Mouse (Mus musculus): ENCODE measurements around the gene Cuedc2.

Cuedc2 gene

DNA sequence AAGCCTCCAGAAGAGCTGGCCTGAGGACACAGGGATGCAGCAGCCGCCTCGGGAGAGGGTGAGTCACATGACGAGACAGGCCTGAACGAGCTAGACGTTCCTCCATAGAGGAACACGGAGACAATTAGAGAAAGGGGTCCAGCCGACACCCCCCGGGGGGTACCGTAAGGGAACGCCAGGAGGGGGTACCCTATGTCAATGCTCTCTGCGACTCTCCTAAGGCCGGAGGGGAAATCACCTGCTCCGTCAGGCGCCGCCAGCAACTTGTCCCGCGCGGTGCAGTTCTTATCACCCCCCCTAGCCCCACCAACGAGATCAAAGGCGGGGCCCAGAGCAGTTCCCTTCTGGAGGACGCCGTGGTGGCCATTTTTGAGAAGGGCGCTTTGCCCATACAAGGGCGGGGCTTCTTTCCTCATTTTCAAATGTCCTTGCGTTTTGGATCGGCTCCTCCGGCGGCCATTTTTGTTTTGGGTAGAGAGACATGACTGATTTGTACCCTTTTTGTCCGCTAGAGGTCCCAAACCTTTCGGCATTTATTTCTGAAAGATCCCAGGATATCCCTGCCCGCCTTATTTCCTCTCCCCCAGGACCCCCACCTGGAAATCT lies at the start of gene Cuedc2:
Gene Cuedc2, minus strand, starts transcription at position 372 of the 606 bp plus-strand sequence.
- peak; percentile 96 for DNase-seq

DNA sequence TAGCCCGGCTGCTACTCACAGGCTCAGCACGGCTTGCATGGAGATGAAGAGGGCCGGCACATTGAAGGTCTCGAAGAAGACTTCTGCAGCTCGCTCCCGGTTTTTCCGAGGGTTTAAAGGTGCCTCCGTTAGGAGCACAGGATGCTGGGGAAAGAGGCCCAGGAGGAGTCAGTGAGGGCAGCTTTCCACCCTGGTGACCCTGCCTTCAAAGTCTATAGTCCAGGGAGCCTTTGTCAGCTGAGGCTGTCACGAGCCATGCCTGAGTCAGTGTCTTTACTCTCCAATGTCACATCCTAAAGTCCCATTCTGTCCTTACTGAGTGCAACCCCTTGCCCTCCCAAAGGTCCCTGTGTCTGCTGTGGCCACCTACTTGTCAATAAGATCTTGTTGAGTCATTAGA lies 43.8 kb upstream of the Cuedc2 start:
- no peak for DNase-seq

DNA sequence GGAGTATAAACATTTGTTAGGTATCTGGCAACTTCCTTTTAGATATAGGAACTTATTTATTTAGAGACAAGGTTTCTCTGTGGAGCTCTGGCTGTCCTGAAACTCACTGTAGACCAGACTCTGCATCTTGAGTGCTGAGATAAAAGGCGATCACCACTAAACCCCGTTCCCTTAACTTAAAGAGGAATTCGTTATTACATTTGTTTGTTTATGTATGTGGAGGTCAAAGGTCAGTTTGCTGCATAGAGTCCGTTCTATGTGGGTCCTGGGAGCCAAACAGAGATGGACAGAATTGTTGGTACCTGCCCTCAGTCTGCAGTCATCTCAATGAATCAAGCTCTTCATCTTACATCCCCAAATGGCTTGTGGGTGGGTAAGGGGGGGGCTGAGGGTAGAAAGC lies 37.4 kb upstream of the Cuedc2 start:
- DNase-seq = no peak

DNA sequence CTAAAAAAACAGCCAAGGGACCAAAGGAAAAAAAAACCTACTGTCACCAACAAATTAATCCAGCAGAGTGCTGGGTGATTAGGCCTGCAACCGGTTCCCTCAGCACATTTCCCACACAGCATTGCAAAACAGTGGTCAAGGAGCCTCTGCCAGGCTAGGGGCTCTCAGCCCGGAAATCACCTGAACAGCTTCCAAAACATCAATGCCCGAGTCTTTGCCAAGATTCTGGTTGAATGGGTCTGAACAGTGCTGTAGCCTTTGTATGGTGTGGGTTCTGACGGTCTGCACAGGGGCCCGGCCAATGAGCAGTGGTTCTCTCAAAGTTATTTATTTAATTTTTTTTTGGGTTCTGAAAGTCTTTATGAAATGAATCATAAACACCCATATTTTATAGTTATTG lies 37.0 kb upstream of the Cuedc2 start:
- DNase-seq = no peak

DNA sequence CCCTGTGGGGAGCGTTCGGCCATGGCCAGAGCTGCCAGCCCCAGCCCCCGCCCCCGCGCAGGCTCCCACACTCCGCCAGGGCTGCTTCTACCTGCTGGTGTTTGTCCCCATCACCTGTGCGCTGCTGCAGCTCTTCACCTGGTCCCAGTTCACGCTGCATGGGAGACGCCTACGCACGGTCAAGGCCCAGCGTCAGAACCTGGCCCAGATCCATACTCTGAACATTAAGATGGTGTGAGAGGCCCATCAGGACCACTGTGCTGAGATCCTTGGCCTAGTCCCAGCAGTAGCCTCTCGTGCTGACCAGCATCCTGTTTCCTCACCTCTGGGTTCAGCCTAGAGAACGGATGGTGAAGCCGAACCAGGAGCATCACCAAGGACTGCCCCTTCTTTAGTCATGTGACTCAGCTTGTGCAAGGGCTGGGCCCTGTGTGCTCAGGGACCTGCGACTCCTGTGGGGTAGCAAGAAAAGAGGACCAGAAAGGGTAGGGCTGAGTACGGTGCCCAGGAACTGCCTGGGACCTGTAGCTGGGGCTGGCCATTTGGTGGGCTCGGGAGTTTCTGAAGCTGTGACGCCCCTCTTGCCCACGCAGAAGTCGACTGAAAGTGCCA lies 36.1 kb upstream of the Cuedc2 start:
- DNase-seq = no peak

DNA sequence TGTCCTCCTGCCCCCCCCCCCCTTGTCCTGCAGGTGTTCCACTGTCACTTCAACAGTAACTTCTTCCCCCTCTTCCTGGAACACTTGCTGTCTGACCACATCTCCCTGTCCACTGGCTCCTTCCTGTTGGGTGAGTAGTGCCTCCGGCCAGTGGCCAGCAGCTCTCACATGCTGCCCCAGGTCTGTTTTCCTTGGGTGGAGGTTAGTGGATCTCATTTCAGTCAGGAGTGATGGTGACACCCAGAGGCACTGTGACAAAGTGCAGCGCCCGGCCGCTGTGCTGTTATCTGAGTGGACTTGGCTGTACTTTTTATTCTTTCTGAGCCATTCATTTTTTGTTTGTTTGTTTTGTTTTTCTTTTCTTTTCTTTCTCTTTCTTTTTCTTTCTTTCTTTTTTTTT lies 30.7 kb upstream of the Cuedc2 start:
- peak; percentile 34 for DNase-seq

DNA sequence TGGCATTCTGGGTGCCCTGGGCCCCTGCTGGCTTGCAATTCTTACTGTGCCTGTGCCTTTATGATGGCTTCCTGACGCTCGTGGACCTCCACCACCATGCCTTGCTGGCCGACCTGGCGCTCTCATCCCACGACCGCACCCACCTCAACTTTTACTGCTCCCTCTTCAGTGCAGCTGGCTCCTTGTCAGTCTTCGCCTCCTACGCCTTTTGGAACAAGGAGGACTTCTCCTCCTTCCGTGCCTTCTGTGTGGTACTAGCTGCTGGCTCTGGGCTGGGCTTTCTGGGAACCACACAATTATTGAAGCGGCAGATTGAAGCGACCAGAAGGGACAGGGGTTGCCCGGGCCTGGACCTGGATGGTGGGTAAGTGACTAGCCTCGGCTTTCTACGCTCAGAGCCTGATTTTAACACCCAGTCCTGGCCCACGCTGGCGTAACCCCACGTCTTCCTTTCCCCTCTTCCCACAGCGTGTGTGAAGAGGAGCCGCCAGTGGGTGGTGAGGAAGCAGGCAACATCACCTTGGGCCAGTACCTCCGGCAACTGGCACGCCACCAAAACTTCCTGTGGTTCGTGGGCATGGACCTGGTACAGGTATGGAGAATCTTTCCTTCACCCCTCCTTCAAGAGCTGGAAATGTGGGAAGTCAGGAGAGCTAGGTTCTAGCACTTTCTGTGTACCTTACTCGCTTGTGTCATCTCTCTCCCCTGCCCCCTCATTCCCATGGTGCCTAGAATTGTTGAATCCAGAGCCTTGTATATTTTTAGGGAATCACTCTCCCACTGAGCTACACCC lies 29.5 kb upstream of the Cuedc2 start:
- no peak for DNase-seq

DNA sequence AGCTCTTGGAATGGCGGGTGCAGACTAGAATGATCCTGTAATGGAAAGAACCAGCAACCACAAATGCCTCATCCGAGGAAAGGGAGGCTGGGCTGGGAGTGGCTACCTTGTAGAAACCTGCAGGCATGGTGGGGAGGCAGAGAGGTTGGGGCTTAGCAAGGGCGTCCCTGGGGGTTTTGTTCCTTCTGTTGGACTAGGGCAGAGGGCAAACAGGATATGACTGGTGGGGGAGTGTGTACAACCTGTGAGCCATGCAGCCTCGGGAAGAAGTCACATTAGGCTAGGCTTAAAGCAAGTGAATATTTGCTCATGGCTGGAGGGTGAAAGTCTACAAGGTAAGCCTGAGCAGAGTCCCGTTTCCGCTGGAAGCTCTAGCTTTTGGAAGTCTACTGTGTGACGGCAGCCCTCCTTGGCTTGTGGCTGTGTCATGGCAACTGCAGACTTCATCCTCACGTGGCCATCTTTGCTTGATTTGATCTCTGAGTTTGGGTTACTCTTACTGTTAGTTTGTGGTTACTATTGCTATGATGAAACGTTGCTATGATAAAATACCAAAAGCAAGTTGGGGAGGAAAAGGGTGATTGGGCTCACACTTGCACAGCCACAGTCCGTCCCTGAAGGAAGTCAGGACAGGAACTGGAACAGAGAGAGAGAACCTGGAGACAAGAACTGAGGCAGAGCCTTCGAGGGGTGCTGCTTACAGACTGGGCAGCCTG lies 24.9 kb upstream of the Cuedc2 start:
- DNase-seq = no peak

DNA sequence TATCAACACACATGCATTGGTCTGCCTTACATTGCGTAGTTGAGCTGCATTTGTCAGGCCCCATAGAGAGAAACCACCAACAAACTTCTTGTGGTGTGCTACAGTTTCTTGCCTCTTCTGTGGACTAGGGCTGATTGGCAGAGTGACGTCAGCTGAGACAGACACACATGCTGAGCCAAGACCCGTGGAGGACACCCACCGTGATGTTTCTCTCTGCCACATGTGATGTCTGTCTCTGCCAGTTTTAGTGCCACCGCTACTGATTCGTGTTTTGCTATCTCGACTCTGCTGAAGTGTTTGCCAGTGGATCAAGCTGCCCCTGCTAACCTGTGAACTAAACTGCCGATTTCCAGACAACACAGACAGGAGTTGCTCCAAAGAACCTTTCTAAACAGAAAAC lies 23.6 kb upstream of the Cuedc2 start:
- DNase-seq = no peak

DNA sequence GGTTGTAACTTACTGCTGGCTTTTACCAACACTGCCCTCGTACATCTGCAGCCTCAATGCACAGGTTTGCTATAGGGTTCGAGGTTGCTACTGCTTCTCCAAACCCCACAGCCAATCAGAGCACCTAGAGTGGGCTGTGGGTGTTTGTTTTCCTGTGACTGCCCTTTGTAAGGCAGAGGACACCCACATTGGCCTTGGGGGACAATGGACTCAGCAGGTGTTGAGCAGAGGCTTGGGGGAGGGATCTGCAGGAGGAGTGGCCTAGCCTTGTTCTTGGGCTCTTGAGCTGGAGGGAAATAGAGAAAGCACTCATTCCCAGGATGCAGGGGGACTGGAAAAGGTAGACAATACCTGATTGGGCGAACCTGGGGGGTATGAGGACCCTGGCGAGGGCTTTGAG lies 19.9 kb upstream of the Cuedc2 start:
- no peak for DNase-seq

DNA sequence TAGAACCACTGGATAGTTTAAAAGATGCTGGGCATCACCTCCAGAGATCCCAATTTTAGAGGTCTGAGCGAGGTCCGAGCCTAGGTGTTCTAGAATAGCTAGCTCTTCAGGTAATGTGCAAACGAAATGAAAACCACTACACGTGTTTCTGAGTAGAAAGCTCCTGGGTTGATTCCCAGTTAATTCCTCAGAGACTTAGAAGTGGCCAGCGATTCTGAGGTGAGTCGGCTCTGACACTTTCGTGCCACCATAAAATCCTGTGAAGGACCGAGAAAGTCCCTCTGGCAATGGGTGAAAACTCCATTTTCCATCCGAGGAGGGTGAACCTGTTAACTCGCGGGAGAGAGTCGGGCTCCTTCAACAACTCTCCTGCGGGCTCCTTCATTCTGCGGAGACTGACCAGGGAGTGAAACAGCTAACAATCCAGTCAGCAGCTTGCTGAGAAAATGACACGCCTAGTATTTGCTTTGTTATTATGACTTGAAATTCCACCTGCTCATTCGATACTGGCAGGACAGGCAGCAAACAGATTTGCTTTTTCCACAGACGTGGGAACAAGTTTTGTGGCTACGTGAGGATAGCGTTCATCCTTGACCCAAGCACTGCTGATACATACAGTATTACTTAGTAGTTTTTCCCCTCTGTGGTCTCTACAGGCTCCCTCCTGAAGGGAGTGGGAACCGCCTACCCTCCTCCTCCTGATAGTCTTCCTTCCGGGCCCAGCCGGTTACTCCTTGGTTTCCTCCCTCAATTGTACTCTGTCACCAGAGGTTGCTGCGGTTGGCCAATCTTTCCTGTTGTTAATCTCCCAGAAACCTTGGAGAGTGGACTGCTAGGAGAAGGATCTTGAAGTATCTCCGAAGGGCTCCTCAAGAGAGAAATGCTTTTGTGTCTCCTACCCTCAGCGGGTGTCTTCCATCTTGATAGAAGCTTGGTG lies 19.1 kb upstream of the Cuedc2 start:
- no peak for DNase-seq

DNA sequence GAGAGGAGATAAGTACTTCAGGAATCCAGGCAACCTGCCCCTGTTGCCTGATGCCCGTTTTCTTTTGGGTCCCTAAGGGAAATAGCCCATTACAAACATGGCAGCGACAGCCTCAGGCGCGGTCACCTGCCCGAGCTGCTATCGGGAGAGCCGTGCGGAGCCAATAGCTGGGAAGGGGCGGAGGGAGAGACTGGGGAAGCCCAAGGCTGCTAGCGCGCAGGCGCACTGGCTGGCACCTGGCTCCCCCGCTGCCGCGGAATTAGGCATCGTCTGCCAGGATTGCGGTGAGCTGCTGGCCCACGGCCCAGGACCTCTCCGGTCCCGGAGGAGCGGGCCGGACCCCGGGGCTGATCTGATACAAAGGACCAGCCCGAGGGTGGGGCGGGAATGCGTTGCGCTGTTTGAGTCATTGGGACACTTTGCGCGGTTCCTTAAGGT lies 18.2 kb upstream of the Cuedc2 start:
- peak; percentile 86 for DNase-seq

DNA sequence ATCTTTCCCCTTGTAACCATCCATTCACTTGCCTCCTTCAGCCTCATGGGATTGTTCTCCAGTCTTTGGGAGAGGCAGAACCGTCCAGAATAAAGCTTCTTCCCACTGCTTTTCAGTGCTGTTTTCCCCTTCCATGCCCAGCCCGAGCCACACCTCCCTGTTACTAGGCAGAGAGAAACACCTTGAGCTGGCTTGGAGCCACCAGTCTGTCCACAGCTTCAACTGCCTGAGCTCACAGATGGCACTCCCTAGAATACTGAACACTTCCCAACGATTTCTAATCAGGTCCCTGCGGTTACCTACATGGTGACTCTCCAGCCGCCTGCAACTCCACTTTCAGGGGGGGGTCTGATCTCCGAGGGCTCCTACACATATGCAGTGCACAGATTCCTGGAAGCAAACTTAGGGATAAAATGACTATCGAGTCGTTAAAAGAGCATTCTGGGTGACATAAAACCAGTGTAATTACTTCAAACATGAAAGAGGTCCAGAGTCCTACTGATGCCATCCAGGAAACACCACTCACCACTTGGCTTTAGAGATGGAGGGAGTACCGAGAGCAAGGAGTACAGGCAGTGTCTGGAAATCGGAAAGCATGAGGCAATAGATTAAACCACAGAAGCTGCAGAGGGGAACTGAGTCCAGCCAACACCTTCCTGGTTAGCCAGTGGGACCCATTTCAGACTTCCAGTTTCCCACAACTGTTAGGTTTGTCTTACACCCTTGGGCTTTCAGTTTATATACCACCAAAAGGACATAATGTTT lies 11.8 kb upstream of the Cuedc2 start, which contains the start of gene 2310034G01Rik:
Gene 2310034G01Rik, minus strand, starts transcription at position 135 of the 765 bp plus-strand sequence.
- no peak for DNase-seq

DNA sequence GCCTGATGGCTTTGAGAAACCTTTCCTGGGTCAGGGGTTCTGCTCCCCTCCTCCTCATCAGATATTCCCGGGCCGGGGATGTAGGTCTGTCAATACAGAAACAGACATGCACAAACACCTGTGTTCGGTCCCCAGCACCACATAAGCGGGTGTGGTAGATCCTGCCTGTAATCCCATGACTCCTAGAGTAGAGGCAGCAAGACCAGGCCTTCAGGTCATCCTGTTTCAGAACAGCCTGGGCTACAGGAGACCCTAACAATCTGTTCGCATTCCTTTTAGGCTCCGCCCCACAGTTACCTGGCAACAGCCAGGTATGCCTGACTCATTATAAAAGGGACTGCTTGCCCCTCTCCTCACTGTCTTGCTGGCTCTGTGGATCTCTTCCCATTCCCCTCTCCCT lies 11.0 kb upstream of the Cuedc2 start:
- DNase-seq = no peak

DNA sequence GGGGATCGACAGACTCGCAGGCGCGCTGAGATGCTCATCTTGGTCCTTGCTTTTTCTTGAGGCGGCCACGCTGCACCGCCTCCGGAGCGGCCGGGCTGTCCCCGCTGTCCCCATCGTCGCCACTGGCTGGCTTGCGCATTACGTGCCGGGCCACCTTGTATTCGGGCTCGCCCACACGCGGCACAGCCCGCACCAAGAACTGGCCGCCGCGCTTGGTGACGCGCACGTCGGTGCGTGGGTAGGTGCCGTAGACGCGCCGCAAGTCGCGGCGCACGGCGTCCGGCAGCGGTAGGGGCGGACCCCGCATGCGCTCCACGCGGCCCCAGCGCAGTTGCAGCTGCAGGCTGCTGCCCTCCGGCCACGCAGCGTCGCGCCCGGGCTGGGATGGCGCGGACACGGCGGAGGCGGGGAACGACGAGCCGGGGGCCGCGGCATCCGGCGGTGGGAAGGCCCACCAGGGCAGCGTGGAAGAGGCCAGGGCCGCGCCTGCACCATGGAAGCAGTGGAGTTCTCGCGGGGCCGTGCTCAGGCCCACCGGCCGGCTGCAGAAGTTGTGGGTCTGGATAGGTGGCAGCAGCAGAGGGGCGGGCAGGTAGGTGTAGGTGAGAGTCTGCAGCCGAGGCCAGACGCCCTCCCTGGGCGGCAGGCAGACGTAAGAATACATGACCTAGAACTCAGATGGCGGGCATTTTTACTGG lies 10.4 kb upstream of the Cuedc2 start:
- DNase-seq = peak; percentile 86

DNA sequence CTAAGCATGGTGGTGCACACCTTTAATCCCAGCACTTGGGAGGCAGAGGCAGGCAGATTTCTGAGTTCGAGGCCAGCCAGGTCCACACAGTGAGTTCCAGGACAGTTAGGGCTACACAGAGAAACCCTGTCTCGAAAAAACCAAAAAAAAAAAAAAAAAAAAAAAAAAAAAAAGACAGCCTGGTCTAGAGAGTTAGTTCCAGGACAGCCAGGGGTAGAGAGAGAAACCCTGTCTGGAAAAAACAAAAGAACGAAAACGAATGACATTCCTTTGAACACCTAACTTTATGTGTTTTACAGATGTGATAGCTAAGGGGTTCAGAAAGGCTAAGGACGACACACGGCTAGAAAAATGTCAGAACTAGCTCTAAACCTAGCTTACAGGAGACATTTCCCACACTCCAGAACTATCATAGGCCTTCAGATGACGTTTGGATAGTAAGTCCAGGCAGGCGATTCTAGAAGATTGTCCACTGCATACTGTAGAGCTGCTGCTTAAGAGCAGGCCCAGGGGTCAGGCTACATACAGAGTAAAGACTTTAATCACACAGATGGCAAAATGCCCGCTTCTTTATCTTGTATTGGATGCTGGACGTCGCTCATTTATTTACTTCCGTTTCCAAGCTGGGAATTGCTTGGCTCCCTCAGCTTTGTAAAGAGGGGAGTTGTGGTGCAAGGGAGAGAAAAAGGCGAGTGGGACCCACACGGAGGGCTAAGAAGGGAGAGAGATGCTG lies 9.6 kb upstream of the Cuedc2 start:
- no peak for DNase-seq

DNA sequence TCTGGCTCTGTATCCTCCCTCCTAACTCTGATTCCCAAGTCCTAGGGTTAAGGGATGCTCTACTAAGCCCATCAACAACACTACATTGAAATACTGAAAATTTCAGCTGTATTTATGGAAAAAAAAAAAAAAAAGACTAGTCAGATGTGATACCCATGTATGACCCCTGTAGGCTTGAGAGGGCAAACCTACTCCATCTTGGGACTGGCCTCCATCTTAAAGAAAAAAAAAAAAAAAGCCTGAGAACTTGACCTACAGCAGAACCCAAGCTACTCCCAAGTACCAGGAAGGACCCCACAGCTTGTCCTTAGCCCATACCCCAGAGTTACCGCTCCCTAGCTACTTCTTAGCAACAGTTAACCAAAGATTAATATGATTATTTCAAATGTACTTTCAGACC lies 8.6 kb upstream of the Cuedc2 start:
- no peak for DNase-seq

DNA sequence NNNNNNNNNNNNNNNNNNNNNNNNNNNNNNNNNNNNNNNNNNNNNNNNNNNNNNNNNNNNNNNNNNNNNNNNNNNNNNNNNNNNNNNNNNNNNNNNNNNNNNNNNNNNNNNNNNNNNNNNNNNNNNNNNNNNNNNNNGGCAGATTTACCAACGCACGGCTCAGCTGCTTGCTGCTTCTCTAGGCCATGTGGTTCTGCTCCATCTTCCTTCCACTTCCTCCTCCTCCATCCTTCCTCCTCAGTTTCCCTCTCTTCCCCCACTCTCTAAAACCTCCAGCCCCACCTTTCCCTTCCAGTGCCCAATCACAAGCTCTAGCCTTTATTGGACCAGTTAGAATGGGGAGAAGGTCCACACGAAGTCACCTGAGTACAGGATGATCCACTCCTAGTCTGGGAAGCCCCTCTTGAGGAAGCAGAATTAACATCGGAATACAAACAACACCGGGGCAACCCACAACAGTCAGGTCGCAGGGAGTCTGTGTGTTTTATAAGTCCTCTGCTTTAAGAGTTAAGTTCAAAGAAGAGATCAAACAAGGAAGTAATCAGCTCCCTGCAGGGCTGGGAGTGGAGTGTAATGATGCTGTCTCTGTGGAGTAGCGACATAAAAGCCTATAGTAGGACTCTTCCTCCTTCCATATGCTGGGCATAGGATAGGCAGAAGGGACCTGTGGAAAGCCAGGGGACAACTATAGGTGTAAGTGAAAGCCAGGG lies 6.4 kb upstream of the Cuedc2 start:
- DNase-seq = no peak

DNA sequence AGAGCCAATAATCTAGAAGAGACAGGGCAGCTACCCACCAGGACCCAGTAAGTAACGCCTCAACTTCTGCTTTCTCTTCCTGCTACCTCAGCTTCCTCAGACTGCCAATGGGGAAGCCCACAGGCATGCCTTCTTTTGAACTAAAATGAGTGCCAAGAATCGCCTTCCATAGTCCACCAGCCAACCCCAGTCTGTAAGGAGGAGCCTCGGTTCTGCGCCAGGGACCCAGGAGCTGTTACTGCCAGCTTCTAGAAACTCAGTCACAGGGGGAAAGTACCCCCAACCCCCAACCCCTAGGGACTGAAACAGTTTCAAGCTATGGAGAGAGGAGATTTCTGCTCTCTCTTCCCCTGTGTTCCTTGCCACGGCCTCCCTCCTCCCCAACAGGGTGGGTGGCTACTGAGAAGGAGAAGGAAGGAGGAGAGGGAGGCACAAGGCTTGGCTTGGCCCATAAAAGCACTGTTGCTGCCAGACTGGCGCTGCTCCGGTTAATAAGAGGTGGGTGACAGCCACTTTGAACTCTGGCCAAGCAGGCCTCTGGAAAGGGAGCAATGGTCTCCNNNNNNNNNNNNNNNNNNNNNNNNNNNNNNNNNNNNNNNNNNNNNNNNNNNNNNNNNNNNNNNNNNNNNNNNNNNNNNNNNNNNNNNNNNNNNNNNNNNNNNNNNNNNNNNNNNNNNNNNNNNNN lies 927 bp upstream of the Cuedc2 start:
- DNase-seq = peak; percentile 51

All from right cerebral cortex, postnatal 4 days (tissue).